Mouse (Mus musculus) kidney, adult 8-10 months (tissue): ENCODE results near the gene Steap2.
"Not testable (repeated sequence)": the region's sequence is repeated elsewhere in the genome, so short reads cannot be mapped to it uniquely, and the experiment has no call there.

Experiments
- DNase-seq, 2 experiments: peaks; one replicate each; pipeline ENCODE4 v3.0.0; 2022

The Steap2 gene

GRCm38 (mm10) chr5:5693956-5694653, at the start of gene Steap2:
Gene Steap2, minus strand, starts transcription at chr5:5694578.
- peak; percentile 75 to 78 for DNase-seq

GRCm38 (mm10) chr5:5734445-5734844, 40.1 kb upstream of the Steap2 start:
- no peak for DNase-seq

- no peak for DNase-seq
Measured at GRCm38 (mm10) chr5:5732858-5733257, 38.5 kb upstream of the Steap2 start.

- DNase-seq = no peak
Measured at GRCm38 (mm10) chr5:5732208-5732607, 37.8 kb upstream of the Steap2 start.

GRCm38 (mm10) chr5:5729904-5730303, 35.5 kb upstream of the Steap2 start:
- DNase-seq = peak; percentile 74 to 79

GRCm38 (mm10) chr5:5722217-5722616, 27.8 kb upstream of the Steap2 start:
- DNase-seq = no peak

GRCm38 (mm10) chr5:5711032-5711431, 16.7 kb upstream of the Steap2 start:
- DNase-seq = no peak

- no peak for DNase-seq
Measured at GRCm38 (mm10) chr5:5707341-5708278, 13.2 kb upstream of the Steap2 start.

GRCm38 (mm10) chr5:5705019-5705418, 10.6 kb upstream of the Steap2 start:
- DNase-seq = no peak

- DNase-seq = no peak
Measured at GRCm38 (mm10) chr5:5700386-5700785, 6.0 kb upstream of the Steap2 start.

- DNase-seq = no peak
Measured at GRCm38 (mm10) chr5:5698830-5699229, 4.5 kb upstream of the Steap2 start.

- no peak for DNase-seq
Measured at GRCm38 (mm10) chr5:5695401-5695942, 1.1 kb upstream of the Steap2 start.

GRCm38 (mm10) chr5:5693541-5693955, 830 bp downstream of the Steap2 start:
- no peak for DNase-seq

- no peak for DNase-seq
Measured at GRCm38 (mm10) chr5:5692167-5692738, 2.1 kb downstream of the Steap2 start.

- DNase-seq = peak in 1 of 2 experiments; percentile 32
Measured at GRCm38 (mm10) chr5:5688945-5689540, 5.3 kb downstream of the Steap2 start.

- DNase-seq = no peak
Measured at GRCm38 (mm10) chr5:5688228-5688627, 6.2 kb downstream of the Steap2 start.

GRCm38 (mm10) chr5:5686973-5687372, 7.4 kb downstream of the Steap2 start:
- no peak for DNase-seq

GRCm38 (mm10) chr5:5684946-5685345, 9.4 kb downstream of the Steap2 start:
- DNase-seq = not testable (repeated sequence)

GRCm38 (mm10) chr5:5683292-5683691, 11.1 kb downstream of the Steap2 start:
- DNase-seq = no peak

- DNase-seq = no peak
Measured at GRCm38 (mm10) chr5:5679459-5679858, 14.9 kb downstream of the Steap2 start.

GRCm38 (mm10) chr5:5676082-5676481, 18.3 kb downstream of the Steap2 start:
- DNase-seq = no peak

GRCm38 (mm10) chr5:5668920-5669319, 25.5 kb downstream of the Steap2 start:
- DNase-seq = no peak
